Mouse (Mus musculus): ENCODE data around the gene Tram1l1. TPM values are rescaled to one million over a fixed set of nuclear protein-coding genes. Genes with fewer than 3 reads are reported as not detected.
A peak's percentile ranks its signal among the peaks of the same experiment; 100 is the strongest.
"Not testable (repeated sequence)": the region's sequence is repeated elsewhere in the genome, so short reads cannot be mapped to it uniquely, and the experiment has no call there.

Tram1l1 gene
- 54.5 and 57.4 TPM in 2 replicates for polyA plus RNA-seq (2015; fragmentation: Nextera tagmentation; extraction: Ambion mirVana)

- ATAC-seq (replicated peaks): peak; percentile 97
Measured at GRCm38 (mm10) chr3:124320821-124321576, at the start of gene Tram1l1. TSS of gene Tram1l1 (plus strand) at chr3:124320855.

GRCm38 (mm10) chr3:124271229-124271628 is 49.4 kb upstream of the Tram1l1 start:
- Histone ChIP-seq H3K4me2 (no peak overlapping the region), H3K4me1 (peaks cover 11% of the 10 kb centered on the region), H3K9me3 (no peaks in the 10 kb centered on the region), H3K27me3 (replicated peaks) (no peaks in the 10 kb centered on the region), H3K27ac (no peak overlapping the region), H3K4me3 (no peak overlapping the region), H3K36me3 (replicated peaks) (no peaks in the 10 kb centered on the region), H3K9ac (no peak overlapping the region)
- ATAC-seq (replicated peaks): no peak; the same call in 1 of the 2 replicates
- 27% methylated on average over 4 of the region's 4 CpGs for WGBS

More at GRCm38 (mm10) chr3:124320821-124321576, at the start of gene Tram1l1:
- Histone ChIP-seq H3K9ac (peak within 1 kb of the TSS; percentile 67), H3K36me3 (replicated peaks) (no peaks in the 10 kb centered on the region), H3K4me2 (peak within 1 kb of the TSS; percentile 68), H3K27ac (peak within 1 kb of the TSS; percentile 88), H3K4me1 (peaks cover 38% of the 10 kb centered on the region), H3K4me3 (peak within 1 kb of the TSS; percentile 51), H3K27me3 (replicated peaks) (no peaks in the 10 kb centered on the region), H3K9me3 (no peaks in the 10 kb centered on the region)
- under 1% methylated on average over 53 of the region's 53 CpGs for WGBS

GRCm38 (mm10) chr3:124271668-124272067 is 49.0 kb upstream of the Tram1l1 start:
- no peak overlapping the region for H3K9ac ChIP-seq
- no peak overlapping the region for H3K27ac ChIP-seq
- no peak for ATAC-seq (replicated peaks)
- H3K27me3 ChIP-seq (replicated peaks): no peaks in the 10 kb centered on the region
- WGBS: 34% methylated on average over 3 of the region's 3 CpGs
- H3K4me3 ChIP-seq: no peak overlapping the region
- no peaks in the 10 kb centered on the region for H3K9me3 ChIP-seq
- H3K4me1 ChIP-seq: peaks cover 10% of the 10 kb centered on the region
- H3K4me2 ChIP-seq: no peak overlapping the region
- H3K36me3 ChIP-seq (replicated peaks): no peaks in the 10 kb centered on the region

- no peak overlapping the region for H3K27ac ChIP-seq
- H3K9ac ChIP-seq: no peak overlapping the region
- WGBS: 24% methylated on average over 2 of the region's 2 CpGs
- H3K4me1 ChIP-seq: peaks cover 7% of the 10 kb centered on the region
- no peak overlapping the region for H3K4me3 ChIP-seq
- no peak overlapping the region for H3K4me2 ChIP-seq
- no peaks in the 10 kb centered on the region for H3K36me3 ChIP-seq (replicated peaks)
- no peaks in the 10 kb centered on the region for H3K27me3 ChIP-seq (replicated peaks)
- ATAC-seq (replicated peaks): peak; percentile 79
- H3K9me3 ChIP-seq: no peaks in the 10 kb centered on the region
Measured at GRCm38 (mm10) chr3:124272465-124273089, 48.1 kb upstream of the Tram1l1 start.

- not testable (repeated sequence) for H3K27me3 ChIP-seq (replicated peaks); H3K27ac ChIP-seq; H3K4me1 ChIP-seq; H3K9me3 ChIP-seq; H3K36me3 ChIP-seq (replicated peaks)
- 9% methylated on average over 13 of the region's 13 CpGs for WGBS
- H3K4me2 ChIP-seq: peak overlapping the region; percentile 37; the same call in 1 of the 2 replicates
- ATAC-seq (replicated peaks): peak; percentile 57; the same call in 1 of the 2 replicates
- peak overlapping the region; percentile 34; the same call in 1 of the 2 replicates for H3K9ac ChIP-seq
- 0 out of 2 replicates have a peak overlapping the region, but pooled peaks have one; percentile 15 for H3K4me3 ChIP-seq
Measured at GRCm38 (mm10) chr3:124274928-124275609, 45.6 kb upstream of the Tram1l1 start.

- WGBS: 49% methylated on average over 7 of the region's 7 CpGs
- ATAC-seq (replicated peaks); H3K27me3 ChIP-seq (replicated peaks): not testable (repeated sequence)
Measured at GRCm38 (mm10) chr3:124288936-124289335, 31.7 kb upstream of the Tram1l1 start.

GRCm38 (mm10) chr3:124319254-124319653 is 1.4 kb upstream of the Tram1l1 start:
- Histone ChIP-seq H3K9ac (no peak overlapping the region), H3K9me3 (no peaks in the 10 kb centered on the region), H3K4me1 (peaks cover 27% of the 10 kb centered on the region), H3K36me3 (replicated peaks) (no peaks in the 10 kb centered on the region), H3K4me3 (no peak overlapping the region), H3K27me3 (replicated peaks) (no peaks in the 10 kb centered on the region), H3K4me2 (no peak overlapping the region), H3K27ac (peak overlapping the region; percentile 31; the same call in 1 of the 2 replicates)
- WGBS: 60% methylated on average over 4 of the region's 4 CpGs
- ATAC-seq (replicated peaks): no peak

More at GRCm38 (mm10) chr3:124288936-124289335, 31.7 kb upstream of the Tram1l1 start:
- not testable (repeated sequence) for H3K4me3 ChIP-seq; H3K4me1 ChIP-seq; H3K9ac ChIP-seq; H3K9me3 ChIP-seq; H3K27ac ChIP-seq; H3K36me3 ChIP-seq (replicated peaks); H3K4me2 ChIP-seq

- Histone ChIP-seq H3K4me1 (peaks cover 34% of the 10 kb centered on the region), H3K36me3 (replicated peaks) (no peaks in the 10 kb centered on the region), H3K27ac (peak overlapping the region; percentile 88), H3K9ac (peak overlapping the region; percentile 67), H3K9me3 (no peaks in the 10 kb centered on the region), H3K4me2 (peak overlapping the region; percentile 68), H3K4me3 (peak overlapping the region; percentile 51), H3K27me3 (replicated peaks) (no peaks in the 10 kb centered on the region)
- peak; percentile 53 for ATAC-seq (replicated peaks)
- WGBS: 11% methylated on average over 2 of the region's 2 CpGs
Measured at GRCm38 (mm10) chr3:124320398-124320797, 257 bp upstream of the Tram1l1 start.

GRCm38 (mm10) chr3:124346445-124346844 is 25.8 kb downstream of the Tram1l1 start:
- no peaks in the 10 kb centered on the region for H3K27me3 ChIP-seq (replicated peaks)
- H3K4me1 ChIP-seq: no peaks in the 10 kb centered on the region
- H3K4me2 ChIP-seq: no peak overlapping the region
- H3K9me3 ChIP-seq: no peaks in the 10 kb centered on the region
- H3K27ac ChIP-seq: no peak overlapping the region
- H3K4me3 ChIP-seq: no peak overlapping the region
- ATAC-seq (replicated peaks): no peak
- H3K9ac ChIP-seq: no peak overlapping the region
- H3K36me3 ChIP-seq (replicated peaks): no peaks in the 10 kb centered on the region

- ATAC-seq (replicated peaks): no peak
- no peak overlapping the region for H3K27ac ChIP-seq
- 88% methylated on average over 3 of the region's 3 CpGs for WGBS
- no peak overlapping the region for H3K4me3 ChIP-seq
- no peaks in the 10 kb centered on the region for H3K9me3 ChIP-seq
- no peaks in the 10 kb centered on the region for H3K36me3 ChIP-seq (replicated peaks)
- H3K4me2 ChIP-seq: no peak overlapping the region
- H3K9ac ChIP-seq: no peak overlapping the region
- H3K4me1 ChIP-seq: no peaks in the 10 kb centered on the region
- no peaks in the 10 kb centered on the region for H3K27me3 ChIP-seq (replicated peaks)
Measured at GRCm38 (mm10) chr3:124357533-124357932, 36.9 kb downstream of the Tram1l1 start.

- no peaks in the 10 kb centered on the region for H3K27me3 ChIP-seq (replicated peaks)
- no peak overlapping the region for H3K4me3 ChIP-seq
- no peaks in the 10 kb centered on the region for H3K36me3 ChIP-seq (replicated peaks)
- H3K4me1 ChIP-seq: no peaks in the 10 kb centered on the region
- no peaks in the 10 kb centered on the region for H3K9me3 ChIP-seq
- no peak overlapping the region for H3K27ac ChIP-seq
- H3K9ac ChIP-seq: no peak overlapping the region
- no peak for ATAC-seq (replicated peaks)
- 87% methylated on average over 2 of the region's 2 CpGs for WGBS
- no peak overlapping the region for H3K4me2 ChIP-seq
Measured at GRCm38 (mm10) chr3:124372031-124372430, 51.4 kb downstream of the Tram1l1 start.
